Mouse (Mus musculus): Measurements from ENCODE around the gene Vmn2r118.

The Vmn2r118 gene

GRCm38 (mm10) chr17:55625092-55625491 is at the start of gene Vmn2r118:
Gene Vmn2r118 (minus strand): TSS chr17:55625192.
- no peak for DNase-seq (ENCODE audit: low spot score)

- no peak for DNase-seq (ENCODE audit: low spot score)
Observed at GRCm38 (mm10) chr17:55661099-55661498, 36.1 kb upstream of the Vmn2r118 start.

GRCm38 (mm10) chr17:55590838-55591237 is 34.2 kb downstream of the Vmn2r118 start:
- no peak for DNase-seq (ENCODE audit: low spot score)

- no peak for DNase-seq (ENCODE audit: low spot score)
Observed at GRCm38 (mm10) chr17:55561774-55562173, 63.2 kb downstream of the Vmn2r118 start.

- DNase-seq (ENCODE audit: low spot score), result no peak
Observed at GRCm38 (mm10) chr17:55548476-55548875, 76.5 kb downstream of the Vmn2r118 start.
